Mouse (Mus musculus) lung, adult 2 months (tissue): ENCODE measurements around the gene Sash1. TPM values are rescaled to one million over a fixed set of nuclear protein-coding genes. Genes with fewer than 3 reads are reported as not detected.
"Not testable (repeated sequence)": the region's sequence is repeated elsewhere in the genome, so short reads cannot be mapped to it uniquely, and the experiment has no call there.

Experiments used
- DNase-seq: peaks from one replicate; pipeline ENCODE4 v3.0.0; 2022
- H3K4me1 ChIP-seq: fragments of 200-500 bp; 2 replicates; pipeline ENCODE4 v1.6.1; 2011; ENCODE audit warnings: low read length; ENCODE audit not compliant: control insufficient read depth, insufficient read depth
- H3K4me3 ChIP-seq: fragments of 200-500 bp; replicated peaks from 2 replicates; pipeline ENCODE3; 2011; ENCODE audit warnings: low read depth, mild to moderate bottlenecking, control low read depth, low read length; ENCODE audit errors: extremely low read depth
- CTCF ChIP-seq: fragments of 200-500 bp; IDR thresholded peaks from 2 replicates; pipeline ENCODE4 v1.5.1; 2011; ENCODE audit warnings: mild to moderate bottlenecking, low read length, control low read depth; ENCODE audit not compliant: insufficient read depth
- POLR2A ChIP-seq: fragments of 200-500 bp; IDR thresholded peaks from 2 replicates; pipeline ENCODE4 v1.6.1; 2011; ENCODE audit warnings: low read depth, mild to moderate bottlenecking, control low read depth, low read length, borderline replicate concordance; ENCODE audit errors: extremely low read depth
- WGBS: fragments of 180-500 bp; shearing (Covaris S2); methylation state at CpG from one replicate; pipeline ENCODE4 v1.1.7; 2018; 5-methylcytosine and 5-hydroxymethylcytosine counted together
- polyA plus RNA-seq: library from polyadenylated mRNA; depleted of rRNA; stranded (reverse); fragments of >200 nt; gene quantifications from 2 replicates; pipeline ENCODE4 v1.2.3, GENCODE M21; 2012

Gene Sash1
- polyA plus RNA-seq, 1 experiment, result 34.9 TPM

DNA sequence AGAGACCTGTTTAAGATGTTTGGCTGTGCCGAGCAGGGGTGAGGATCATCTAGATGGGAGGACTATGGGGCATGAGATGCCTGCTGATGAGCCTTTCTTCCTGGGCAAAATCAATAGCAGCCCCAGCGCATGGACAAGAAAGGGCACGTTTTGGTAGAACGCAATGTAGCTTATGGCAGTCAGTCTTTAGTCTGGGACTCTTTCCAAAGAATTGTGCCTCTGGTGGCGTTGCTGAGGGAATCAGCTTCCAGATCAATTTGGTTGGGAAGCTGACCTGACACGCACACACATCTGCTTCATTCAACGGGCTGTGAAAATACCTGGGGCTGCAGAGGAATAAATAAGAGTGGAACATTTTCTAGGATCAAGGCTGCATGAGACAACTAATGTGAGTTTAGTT is 167.0 kb downstream of the Sash1 start:
- WGBS, result 78% methylated on average over 7 of the region's 7 CpGs
- 0 out of 2 replicates have a peak, but pooled peaks cover 2% of the 10 kb centered on the region for H3K4me1 ChIP-seq
- no peak overlapping the region for H3K4me3 ChIP-seq
- TF ChIP-seq POLR2A, result no peak
- no peak for TF ChIP-seq CTCF
- no peak for DNase-seq

DNA sequence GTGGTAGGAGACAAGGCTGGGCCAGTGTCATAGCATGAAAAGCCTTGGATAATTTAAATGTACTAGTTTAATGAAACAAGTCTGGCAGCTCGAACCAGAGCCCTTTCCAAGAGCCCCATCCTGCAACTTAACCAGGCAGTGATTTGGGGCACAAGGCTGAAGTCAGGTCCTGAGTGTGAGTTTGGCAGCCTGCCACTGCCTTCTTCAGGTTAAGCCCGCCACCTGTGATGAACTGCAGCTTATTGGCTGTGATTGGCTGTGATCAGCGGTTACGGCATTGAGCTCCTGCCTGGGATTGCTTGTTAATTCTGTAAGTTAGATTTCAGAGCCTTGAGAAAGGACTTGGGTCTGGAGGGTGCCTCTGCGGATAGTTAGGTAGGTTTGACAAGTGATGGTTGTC is 168.7 kb downstream of the Sash1 start:
- Histone ChIP-seq H3K4me1 (0 out of 2 replicates have a peak, but pooled peaks cover 2% of the 10 kb centered on the region), H3K4me3 (no peak overlapping the region)
- no peak for TF ChIP-seq CTCF
- no peak for TF ChIP-seq POLR2A
- 83% methylated on average over 5 of the region's 5 CpGs for WGBS
- no peak for DNase-seq

DNA sequence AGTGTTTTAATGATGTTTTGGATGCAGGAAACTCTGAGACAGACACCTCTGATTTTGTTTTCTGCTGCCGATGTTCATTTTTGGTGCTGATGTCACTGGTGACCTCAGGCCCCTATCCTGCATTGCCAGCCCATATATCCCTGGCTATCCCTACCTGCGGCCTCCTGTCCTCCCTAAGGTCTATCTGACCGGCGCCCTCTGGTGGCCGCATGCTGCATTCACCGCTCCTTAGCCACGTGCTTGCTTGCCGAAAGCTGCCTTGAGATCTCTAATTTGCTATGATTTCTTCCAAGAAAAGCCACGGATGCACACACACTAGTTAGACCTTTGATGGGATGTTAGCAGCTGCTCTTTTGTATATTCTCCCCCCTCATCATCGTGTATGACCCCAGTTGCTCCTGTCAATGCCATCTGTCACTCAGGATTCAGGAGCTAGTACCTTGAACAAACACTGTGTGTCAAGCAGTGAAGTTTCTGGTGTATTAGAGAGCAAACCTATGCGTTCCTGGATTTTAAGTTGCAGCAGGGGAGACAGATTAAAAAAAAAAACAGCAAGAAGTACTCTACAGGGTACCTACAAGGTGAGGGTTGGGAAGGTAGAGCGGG is 170.1 kb downstream of the Sash1 start:
- 0 out of 2 replicates have a peak, but pooled peaks cover 2% of the 10 kb centered on the region for H3K4me1 ChIP-seq
- H3K4me3 ChIP-seq, result no peak overlapping the region
- peak; percentile 69 for DNase-seq
- TF ChIP-seq POLR2A (no peak), CTCF (peak; percentile 79)
- WGBS, result 16% methylated on average over 12 of the region's 12 CpGs

DNA sequence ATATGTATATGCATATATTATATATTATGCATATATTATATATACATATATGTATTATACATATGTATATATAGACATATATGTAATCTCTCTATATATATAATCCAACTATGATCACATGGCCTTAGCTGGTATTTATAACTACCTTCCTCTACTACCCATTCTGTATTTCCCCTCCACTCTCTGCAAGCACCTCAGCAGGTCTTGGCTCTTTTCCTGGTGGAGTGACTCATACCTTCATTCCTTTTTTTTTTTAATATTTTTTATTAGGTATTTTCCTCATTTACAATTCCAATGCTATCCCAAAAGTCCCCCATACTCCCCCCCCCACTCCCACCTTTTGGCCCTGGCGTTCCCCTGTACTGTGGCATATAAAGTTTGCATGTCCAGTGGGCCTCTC is 189.2 kb downstream of the Sash1 start:
- DNase-seq, H3K4me1 ChIP-seq, H3K4me3 ChIP-seq: not testable (repeated sequence)
- WGBS, result 85% methylated on average over 1 of the region's 1 CpGs

DNA sequence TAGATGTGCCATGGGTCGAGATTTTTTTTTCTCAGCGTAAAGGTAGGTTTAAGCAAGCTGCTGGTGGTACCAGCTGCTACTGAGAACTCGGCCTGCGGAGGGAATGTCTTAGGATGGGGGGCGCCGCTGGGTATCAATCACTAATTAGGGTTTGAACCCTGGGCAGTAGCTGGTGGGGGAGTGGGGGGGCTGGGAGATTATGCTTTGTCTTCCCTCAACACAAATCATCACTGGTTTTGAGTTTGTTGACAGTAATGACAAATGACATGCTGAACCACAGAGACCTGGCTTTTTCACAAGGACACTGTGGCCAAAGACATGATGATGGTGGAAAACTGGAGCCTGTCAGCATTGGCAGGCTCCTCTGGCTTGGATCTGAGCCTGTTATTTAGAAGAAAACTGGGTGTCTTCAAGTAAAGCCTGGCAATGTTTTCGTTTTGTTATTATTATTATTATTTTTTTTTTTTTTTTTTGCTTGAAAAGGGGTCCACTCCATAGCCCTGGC is 191.8 kb downstream of the Sash1 start:
- TF ChIP-seq CTCF (no peak), POLR2A (no peak)
- no peak overlapping the region for H3K4me3 ChIP-seq
- no peak for DNase-seq
- WGBS, result 82% methylated on average over 7 of the region's 7 CpGs
- H3K4me1 ChIP-seq, result no peaks in the 10 kb centered on the region

DNA sequence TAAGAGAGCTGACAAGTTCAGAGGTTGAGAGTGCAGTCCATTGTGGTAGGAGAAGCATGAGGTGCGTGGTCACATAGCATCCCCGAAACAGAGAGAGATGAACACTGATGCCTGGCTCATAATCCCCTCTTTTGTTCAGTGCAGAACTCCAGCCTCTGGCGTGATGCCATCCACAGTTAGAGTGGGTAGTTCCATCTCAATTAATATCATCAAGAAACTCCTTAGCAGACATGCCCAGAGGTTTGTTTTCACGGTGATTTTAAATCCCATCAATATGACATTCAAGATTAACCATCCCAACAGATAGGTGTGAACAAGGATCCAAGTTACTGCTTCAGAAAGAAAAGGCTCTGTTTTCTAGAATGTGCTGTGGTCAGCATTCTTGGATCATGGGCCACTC is 192.3 kb downstream of the Sash1 start:
- TF ChIP-seq POLR2A, result no peak
- no peak for TF ChIP-seq CTCF
- DNase-seq, result no peak
- WGBS, result 89% methylated on average over 4 of the region's 4 CpGs
- no peak overlapping the region for H3K4me3 ChIP-seq
- no peaks in the 10 kb centered on the region for H3K4me1 ChIP-seq

DNA sequence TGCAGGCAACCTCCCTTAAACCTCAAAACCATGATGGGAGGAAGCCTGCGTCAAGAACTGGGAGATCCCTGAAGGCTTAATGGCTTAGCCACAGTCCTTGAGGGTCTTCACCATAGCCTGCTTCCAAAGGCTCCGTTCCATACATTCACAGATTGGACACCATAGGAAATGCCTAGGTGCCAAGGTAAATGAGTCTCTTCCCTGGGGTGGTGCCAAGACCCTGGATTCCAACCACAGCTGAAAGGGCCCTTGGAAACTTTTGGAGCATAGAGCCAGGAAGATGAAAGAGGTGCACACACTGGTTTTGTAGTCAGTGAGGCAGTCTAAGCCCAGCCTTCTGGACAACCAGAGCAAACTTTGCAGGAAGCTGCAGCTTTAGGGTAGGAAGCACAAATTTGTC is 193.3 kb downstream of the Sash1 start:
- WGBS, result 89% methylated on average over 2 of the region's 2 CpGs
- H3K4me1 ChIP-seq, result no peaks in the 10 kb centered on the region
- no peak overlapping the region for H3K4me3 ChIP-seq
- DNase-seq, result no peak
- no peak for TF ChIP-seq CTCF
- TF ChIP-seq POLR2A, result no peak

DNA sequence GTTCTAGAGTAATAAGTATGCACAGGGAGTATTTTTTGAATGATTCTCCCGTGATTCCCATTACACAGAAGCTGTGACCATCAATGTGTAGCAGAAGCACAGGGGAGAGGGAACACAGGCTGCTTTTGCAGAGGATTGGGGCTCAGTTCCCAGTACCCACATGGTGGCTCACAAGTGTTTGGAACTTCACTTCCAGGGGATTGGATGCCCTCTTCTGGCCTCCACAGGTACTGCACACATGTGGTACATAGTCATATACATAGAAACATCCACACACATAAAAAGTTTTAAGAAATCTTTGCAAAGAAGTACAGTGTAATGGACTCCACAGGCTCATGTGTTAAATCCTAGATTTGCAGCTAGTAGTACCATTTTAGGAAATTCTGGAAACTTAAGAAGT is 199.7 kb downstream of the Sash1 start:
- no peak for DNase-seq
- H3K4me3 ChIP-seq, result no peak overlapping the region
- TF ChIP-seq POLR2A (no peak), CTCF (no peak)
- WGBS, result 94% methylated on average over 1 of the region's 1 CpGs
- no peaks in the 10 kb centered on the region for H3K4me1 ChIP-seq

DNA sequence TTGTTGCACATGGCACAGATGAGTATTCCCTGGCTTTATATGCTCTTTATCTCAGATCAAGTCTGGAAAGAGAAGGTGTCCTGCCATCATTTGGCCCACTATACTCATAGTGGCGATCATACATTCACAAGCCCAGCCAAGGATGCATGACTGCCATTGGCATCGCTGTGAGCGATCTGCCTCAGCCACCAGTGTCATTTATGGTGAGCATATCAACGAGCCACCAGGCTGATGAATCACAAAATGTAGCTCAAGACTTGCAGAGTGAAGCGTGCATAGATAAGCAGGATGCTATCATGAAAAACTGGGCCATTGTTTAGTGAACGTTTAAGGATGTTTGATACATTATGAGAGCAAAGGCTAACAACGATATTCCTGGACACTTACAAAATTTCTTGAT is 200.6 kb downstream of the Sash1 start:
- H3K4me1 ChIP-seq, result no peaks in the 10 kb centered on the region
- no peak overlapping the region for H3K4me3 ChIP-seq
- no peak for DNase-seq
- 84% methylated on average over 7 of the region's 7 CpGs for WGBS
- TF ChIP-seq CTCF (no peak), POLR2A (no peak)

DNA sequence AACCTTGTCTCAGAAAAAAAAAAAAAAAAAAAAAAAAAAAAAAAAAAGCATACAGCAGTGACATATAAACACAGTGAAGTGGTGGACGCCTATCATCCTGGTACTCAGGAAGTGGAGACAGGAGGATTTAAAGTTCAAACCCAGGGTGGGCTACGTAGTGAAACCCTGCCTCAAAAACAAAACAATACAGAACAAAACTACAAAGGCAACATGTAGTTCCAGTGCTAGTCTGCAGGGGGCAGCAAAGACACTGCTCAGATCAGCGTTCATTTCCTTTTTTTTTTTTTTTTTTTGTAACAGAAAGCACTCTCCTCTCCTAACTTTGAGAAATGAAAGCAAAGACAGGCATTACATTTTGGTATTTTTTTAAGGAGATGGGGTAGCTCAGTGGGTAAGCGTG is 203.0 kb downstream of the Sash1 start:
- peak; percentile 36 for DNase-seq
- H3K4me3 ChIP-seq, result no peak overlapping the region
- H3K4me1 ChIP-seq, result no peaks in the 10 kb centered on the region
- TF ChIP-seq CTCF (peak; percentile 63), POLR2A (no peak)
- WGBS, result 9% methylated on average over 4 of the region's 4 CpGs
